Mouse (Mus musculus) MEL (cell line): ENCODE data around the gene Pla1a.

ENCODE experiments used
- CHD1 ChIP-seq: IDR thresholded peaks from 2 replicates; pipeline ENCODE4 v1.6.1; 2012; ENCODE audit warnings: low read depth, mild to moderate bottlenecking, inconsistent platforms, low read length, improper control_type of control experiment
- CTCF ChIP-seq, 3 experiments: IDR thresholded peaks in 2 of 3; conservative IDR thresholded peaks in 1 of 3; 2 replicates each; pipeline ENCODE4 v1.5.1; 2011 to 2012; ENCODE audit warnings: low read length in 3 of 3, low read depth in 2 of 3, mild to moderate bottlenecking in 2 of 3, improper control_type of control experiment in 1 of 3, inconsistent platforms in 1 of 3, mixed read lengths in 1 of 3, moderate library complexity in 1 of 3; ENCODE audit not compliant: control insufficient read depth in 1 of 3, insufficient read depth in 1 of 3, poor library complexity in 1 of 3, severe bottlenecking in 1 of 3
- EP300 ChIP-seq, 2 experiments: IDR thresholded peaks; 2 replicates each; pipeline ENCODE4 v1.6.1; 2011; ENCODE audit warnings: improper control_type of control experiment in 2 of 2, low read length in 2 of 2, low read depth in 1 of 2, mild to moderate bottlenecking in 1 of 2
- HCFC1 ChIP-seq: IDR thresholded peaks from 2 replicates; pipeline ENCODE4 v1.6.1; 2012; ENCODE audit warnings: low read depth, mild to moderate bottlenecking, inconsistent platforms, low read length, improper control_type of control experiment, moderate library complexity
- MAZ ChIP-seq: IDR thresholded peaks from 2 replicates; pipeline ENCODE4 v1.6.1; 2012; ENCODE audit warnings: low read depth, mild to moderate bottlenecking, inconsistent platforms, low read length, improper control_type of control experiment
- NRF1 ChIP-seq: IDR thresholded peaks from 2 replicates; pipeline ENCODE4 v1.6.1; 2014; ENCODE audit warnings: low read depth, mild to moderate bottlenecking, inconsistent platforms, low read length, improper control_type of control experiment, moderate library complexity; ENCODE audit not compliant: poor library complexity, insufficient read depth, severe bottlenecking
- POLR2A ChIP-seq, 2 experiments: IDR thresholded peaks; 2 replicates each; pipeline ENCODE4 v1.6.1; 2011 to 2012; ENCODE audit warnings: low read length in 2 of 2, mild to moderate bottlenecking in 2 of 2, control low read depth in 1 of 2, improper control_type of control experiment in 1 of 2, low read depth in 1 of 2, moderate library complexity in 1 of 2; ENCODE audit not compliant: control insufficient read depth in 1 of 2, insufficient read depth in 1 of 2, poor library complexity in 1 of 2
- POLR2AphosphoS5 ChIP-seq: IDR thresholded peaks from 2 replicates; pipeline ENCODE4 v1.6.1; 2012; ENCODE audit warnings: low read depth, borderline replicate concordance, mild to moderate bottlenecking, inconsistent platforms, low read length, moderate library complexity, mixed read lengths
- RAD21 ChIP-seq: IDR thresholded peaks from 2 replicates; pipeline ENCODE4 v1.6.1; 2011; ENCODE audit warnings: mild to moderate bottlenecking, low read depth, low read length, improper control_type of control experiment

DNA sequence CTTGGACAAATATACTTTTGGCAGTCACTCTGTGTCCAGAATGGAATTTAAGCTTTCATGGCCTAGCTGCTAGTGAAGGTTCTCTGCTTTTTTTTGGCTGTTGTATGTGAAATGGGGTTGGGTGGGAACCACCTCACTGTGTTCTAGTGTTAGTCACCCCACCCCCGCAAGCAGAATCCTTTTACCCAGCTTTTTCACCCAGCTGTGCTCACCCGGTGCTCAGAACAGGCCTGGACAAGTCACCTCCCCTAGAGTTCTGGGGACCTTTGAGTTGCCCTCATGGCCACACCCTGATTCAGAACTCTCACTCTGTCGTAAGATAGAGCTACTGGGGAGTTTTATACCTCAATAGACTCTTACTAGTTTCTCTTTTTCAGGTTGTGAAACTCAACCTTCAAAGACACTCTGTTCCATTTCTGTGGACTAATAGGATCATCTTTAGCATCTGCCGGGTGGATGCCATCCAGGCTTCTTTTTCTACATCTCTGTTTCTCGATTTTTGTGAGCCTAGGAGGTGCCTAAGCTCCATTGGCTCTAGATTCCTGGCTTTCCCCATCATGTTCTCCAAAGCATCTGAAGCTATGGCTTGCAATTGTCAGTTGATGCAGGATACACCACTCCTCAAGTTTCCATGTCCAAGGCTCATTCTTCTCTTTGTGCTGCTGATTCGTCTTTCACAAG lies 25.8 kb upstream of the Pla1a start:
- TF ChIP-seq POLR2A (IDR thresholded peaks at IDR 0.05; ENCODE audit: control insufficient read depth in 1 of 2, insufficient read depth in 1 of 2, low read depth in 1 of 2, low read length in 2 of 2, poor library complexity in 1 of 2) (no peak), CTCF (IDR thresholded peaks at IDR 0.05 in 2 of 3, conservative IDR thresholded peaks at IDR 0.05 in 1 of 3; ENCODE audit: control insufficient read depth in 1 of 3, insufficient read depth in 1 of 3, low read depth in 2 of 3, low read length in 3 of 3, poor library complexity in 1 of 3, severe bottlenecking in 1 of 3) (no peak), POLR2AphosphoS5 (no peak), HCFC1 (no peak), NRF1 (no peak), MAZ (no peak), EP300 (IDR thresholded peaks at IDR 0.05; ENCODE audit: low read depth in 1 of 2, low read length in 2 of 2) (no peak), RAD21 (no peak), CHD1 (no peak)
